Mouse (Mus musculus) stomach, postnatal 0 days (tissue): ENCODE measurements at regions not wholly inside any gene's neighbourhood (a gene's known extent, or its start where the extent isn't known, plus 50 kb on each side); places are given as distances from the start of the nearest gene placed in this dataset.

Experiments
- CTCF ChIP-seq: IDR thresholded peaks from 2 replicates; pipeline ENCODE4 v1.5.1; 2016; ENCODE audit warnings: antibody characterized with exemption, low read depth, mild to moderate bottlenecking, moderate library complexity
- EP300 ChIP-seq: optimal IDR thresholded peaks from 2 replicates; pipeline ENCODE3; 2016; ENCODE audit warnings: antibody characterized with exemption

DNA sequence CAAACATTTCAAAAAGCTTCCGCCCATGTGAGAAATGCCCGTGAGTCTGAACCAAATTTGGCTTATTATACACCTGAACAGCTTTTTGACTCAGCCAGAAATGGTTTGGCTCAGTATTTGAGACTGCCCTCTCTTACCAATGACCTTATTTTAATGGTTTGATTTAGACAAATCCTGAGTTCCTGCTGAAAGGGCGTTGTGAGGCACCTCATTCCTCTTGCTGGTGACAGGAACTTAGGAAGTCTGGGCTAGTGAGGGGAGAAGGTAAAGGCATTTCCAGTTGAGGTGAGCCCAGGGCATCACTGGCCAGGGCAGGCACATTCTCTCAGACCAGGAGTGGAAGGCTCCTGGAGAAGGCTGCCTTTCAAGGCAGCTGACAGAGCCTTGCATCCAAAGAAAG is 396.1 kb downstream of the Hs3st3b1 start:
- TF ChIP-seq CTCF (no peak), EP300 (no peak)
